Mouse (Mus musculus): Measurements from ENCODE around the gene Rsrc2. TPM values are rescaled to one million over a fixed set of nuclear protein-coding genes. Genes with fewer than 3 reads are reported as not detected.

Gene Rsrc2
- polyA plus RNA-seq (2014; fragmentation: Illumina TruSeq; extraction: RNeasy Lipid Tissue Mini Kit (QIAGEN cat#74804); ENCODE audit: low read depth, low replicate concordance), result 188 TPM

DNA sequence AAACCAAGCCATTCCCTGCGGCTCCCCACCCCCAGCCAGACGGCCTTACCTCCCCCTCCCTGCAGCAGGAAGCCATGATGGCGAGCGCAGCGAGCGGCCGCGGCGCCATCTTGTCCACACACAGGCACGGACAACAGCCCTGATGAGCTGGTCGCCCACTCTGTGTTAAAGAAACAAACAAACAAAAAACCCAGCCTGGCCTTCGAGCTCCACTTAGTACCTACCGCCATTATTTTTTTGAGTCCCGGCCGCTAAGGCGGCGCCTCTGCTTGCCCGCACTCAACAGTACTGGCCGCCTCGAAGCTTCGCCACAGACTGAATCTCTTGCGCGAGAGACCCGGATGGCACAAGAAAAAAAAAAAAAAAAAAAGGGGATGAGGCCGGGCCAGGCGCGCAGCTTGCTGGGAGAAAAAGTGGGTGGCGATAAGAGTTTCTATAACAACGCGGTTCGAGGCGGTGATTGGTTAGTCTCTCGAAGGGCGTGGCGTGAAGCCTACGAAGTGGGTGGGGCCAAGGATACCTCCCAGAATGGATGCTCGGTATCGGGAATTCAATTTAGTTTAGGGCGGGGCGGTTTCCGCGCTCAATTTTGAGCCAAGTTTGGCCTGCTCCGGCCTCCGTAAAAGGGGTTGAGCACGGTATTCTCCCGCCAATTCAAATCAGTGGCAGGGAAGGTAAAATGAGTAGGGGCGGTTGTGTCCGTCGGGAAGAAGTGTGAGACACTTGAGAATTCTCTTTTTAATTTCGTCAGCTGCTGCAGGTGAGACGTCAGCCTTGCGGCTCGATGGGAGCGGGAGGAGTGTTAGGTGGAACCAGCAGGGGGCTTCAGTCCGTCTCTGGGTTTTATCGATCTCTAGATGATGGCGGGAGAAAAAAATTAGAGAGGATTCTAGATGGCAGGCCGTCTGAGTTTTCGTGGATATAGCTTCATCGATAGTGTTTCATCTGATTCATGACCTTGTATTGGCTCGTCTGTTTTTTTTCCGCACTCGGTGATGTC lies at the start of gene Rsrc2, which contains the start of gene Kntc1:
TSS of gene Rsrc2 (minus strand) at position 350 of the 1,000 bp plus-strand sequence.
TSS of gene Kntc1 (plus strand) at position 652 of the 1,000 bp plus-strand sequence.

DNA sequence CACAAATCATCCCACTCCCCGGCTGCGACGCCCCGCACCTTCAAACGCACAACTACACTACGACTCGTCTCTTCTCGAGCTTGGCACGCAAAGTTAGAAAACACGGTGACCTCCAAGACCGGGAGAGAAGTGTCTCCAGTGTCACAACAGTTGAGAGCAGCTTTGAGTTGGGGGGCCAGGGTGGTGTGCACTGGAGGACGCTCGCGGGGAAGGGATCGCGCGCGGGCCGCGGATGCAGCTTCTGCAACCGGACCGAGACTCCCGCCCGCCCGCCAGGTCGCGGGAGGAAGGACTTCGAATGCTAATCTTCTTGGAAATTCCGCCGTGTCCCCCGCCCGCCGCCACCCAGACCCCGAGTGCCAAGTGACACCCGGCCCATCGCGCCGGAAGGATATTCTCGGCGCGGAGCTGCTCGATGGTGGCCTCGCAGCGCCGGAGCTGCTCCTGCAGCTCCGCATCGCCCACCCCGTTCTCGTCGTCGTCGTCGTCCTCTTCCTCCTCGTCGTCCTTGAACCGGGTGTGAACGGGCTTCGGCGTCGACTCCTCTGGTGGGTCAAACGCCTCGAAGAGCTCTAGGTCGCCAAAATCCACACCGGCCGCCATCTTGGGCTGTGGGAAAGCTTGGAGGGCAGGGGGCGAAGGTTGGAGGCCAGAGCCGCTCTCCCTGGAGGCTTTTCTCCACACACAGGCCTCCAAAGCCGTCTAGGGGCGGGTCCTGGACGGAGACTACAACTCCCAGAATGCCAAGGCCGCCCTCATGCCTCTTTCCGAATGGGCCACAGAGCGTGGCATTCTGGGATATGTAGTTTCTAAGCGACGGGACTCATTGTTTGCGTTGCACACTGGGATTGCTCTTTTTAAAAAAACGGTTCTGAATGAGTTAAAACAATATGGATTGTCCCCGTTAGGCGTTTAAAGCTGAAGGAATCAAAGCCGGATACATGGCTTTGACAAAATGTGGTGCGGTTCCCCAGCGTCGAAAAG lies 28.6 kb downstream of the Rsrc2 start, which contains the start of gene Zcchc8:
TSS of gene Zcchc8 (minus strand) at position 773 of the 984 bp plus-strand sequence.

DNA sequence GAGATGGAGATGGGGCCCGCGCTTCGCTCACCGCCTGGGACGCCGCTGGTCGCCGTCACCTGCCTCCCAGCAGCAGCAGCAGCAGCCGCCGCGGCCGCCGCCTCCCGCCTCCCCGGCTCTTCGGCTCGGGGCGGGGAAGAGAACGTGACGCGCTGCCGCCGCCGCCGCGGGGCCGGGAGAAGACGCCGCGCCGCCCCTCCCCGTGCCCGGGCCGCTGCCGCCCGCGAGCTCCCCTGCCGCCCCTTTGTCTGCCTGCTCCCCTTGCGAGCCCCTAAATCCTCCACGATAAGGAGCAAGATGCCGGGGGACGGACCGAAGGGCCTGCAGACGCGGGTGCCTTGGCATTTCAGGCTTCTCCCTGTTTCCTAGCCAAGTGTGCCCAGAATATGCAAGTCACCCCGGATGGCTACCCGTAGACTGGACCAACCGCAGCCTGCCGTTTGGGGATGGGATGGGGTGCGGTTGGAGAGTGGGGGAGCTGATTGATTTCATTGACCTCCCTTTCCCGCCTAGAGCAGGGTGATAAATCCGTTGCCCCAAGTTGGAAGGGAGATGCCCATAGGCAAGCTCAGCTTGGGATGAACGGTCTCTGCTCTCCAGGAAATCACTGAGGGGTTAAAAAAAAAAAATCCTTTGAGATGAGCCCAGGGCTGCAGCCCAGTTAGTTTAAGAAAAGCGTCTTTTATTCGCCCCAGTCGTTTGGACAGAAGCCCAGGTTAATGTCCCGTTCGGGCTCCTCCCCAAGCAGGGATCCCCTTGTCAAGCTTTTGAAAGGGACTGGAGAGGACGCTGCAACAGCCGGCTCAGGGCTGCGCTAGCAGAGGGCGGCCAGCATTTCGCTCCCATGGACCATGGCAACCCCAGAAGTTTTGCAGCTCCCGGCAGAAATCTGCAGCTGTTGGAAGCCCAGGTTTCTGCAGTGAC lies 64.7 kb downstream of the Rsrc2 start, which contains the start of gene Clip1:
TSS of gene Clip1 (minus strand) at position 398 of the 924 bp plus-strand sequence.

Other genes starting within 250 kb of the Rsrc2 start
- gene B3gnt4, start 239.0 kb downstream of the Rsrc2 start, polyA plus RNA-seq (2014; fragmentation: Illumina TruSeq; extraction: RNeasy Lipid Tissue Mini Kit (QIAGEN cat#74804); ENCODE audit: low read depth, low replicate concordance), result not detected
- gene Diablo, start 225.2 kb downstream of the Rsrc2 start, polyA plus RNA-seq (2014; fragmentation: Illumina TruSeq; extraction: RNeasy Lipid Tissue Mini Kit (QIAGEN cat#74804); ENCODE audit: low read depth, low replicate concordance), result 101 TPM
- not detected for gene Gm49027, start 223.9 kb downstream of the Rsrc2 start, polyA plus RNA-seq (2014; fragmentation: Illumina TruSeq; extraction: RNeasy Lipid Tissue Mini Kit (QIAGEN cat#74804); ENCODE audit: low read depth, low replicate concordance)
- gene Vps33a, start 176.4 kb downstream of the Rsrc2 start, polyA plus RNA-seq (2014; fragmentation: Illumina TruSeq; extraction: RNeasy Lipid Tissue Mini Kit (QIAGEN cat#74804); ENCODE audit: low read depth, low replicate concordance), result 19.6 TPM
- 41.1 TPM for gene Clip1, start 64.8 kb downstream of the Rsrc2 start, polyA plus RNA-seq (2014; fragmentation: Illumina TruSeq; extraction: RNeasy Lipid Tissue Mini Kit (QIAGEN cat#74804); ENCODE audit: low read depth, low replicate concordance)
- gene Zcchc8, start 28.3 kb downstream of the Rsrc2 start, polyA plus RNA-seq (2014; fragmentation: Illumina TruSeq; extraction: RNeasy Lipid Tissue Mini Kit (QIAGEN cat#74804); ENCODE audit: low read depth, low replicate concordance), result 100 TPM
- 0.73 TPM for gene Kntc1, start 302 bp upstream of the Rsrc2 start, polyA plus RNA-seq (2014; fragmentation: Illumina TruSeq; extraction: RNeasy Lipid Tissue Mini Kit (QIAGEN cat#74804); ENCODE audit: low read depth, low replicate concordance)
- gene Hcar2, start 116.1 kb upstream of the Rsrc2 start, polyA plus RNA-seq (2014; fragmentation: Illumina TruSeq; extraction: RNeasy Lipid Tissue Mini Kit (QIAGEN cat#74804); ENCODE audit: low read depth, low replicate concordance), result not detected
- 2.6 TPM for gene Hcar1, start 130.6 kb upstream of the Rsrc2 start, polyA plus RNA-seq (2014; fragmentation: Illumina TruSeq; extraction: RNeasy Lipid Tissue Mini Kit (QIAGEN cat#74804); ENCODE audit: low read depth, low replicate concordance)
- gene Denr, start 157.8 kb upstream of the Rsrc2 start, polyA plus RNA-seq (2014; fragmentation: Illumina TruSeq; extraction: RNeasy Lipid Tissue Mini Kit (QIAGEN cat#74804); ENCODE audit: low read depth, low replicate concordance), result 227 TPM
- gene Gm43518, start 178.0 kb upstream of the Rsrc2 start, polyA plus RNA-seq (2014; fragmentation: Illumina TruSeq; extraction: RNeasy Lipid Tissue Mini Kit (QIAGEN cat#74804); ENCODE audit: low read depth, low replicate concordance), result not detected
- gene Ccdc62, start 181.3 kb upstream of the Rsrc2 start, polyA plus RNA-seq (2014; fragmentation: Illumina TruSeq; extraction: RNeasy Lipid Tissue Mini Kit (QIAGEN cat#74804); ENCODE audit: low read depth, low replicate concordance), result 4.1 TPM
- gene Hip1r, start 224.2 kb upstream of the Rsrc2 start, polyA plus RNA-seq (2014; fragmentation: Illumina TruSeq; extraction: RNeasy Lipid Tissue Mini Kit (QIAGEN cat#74804); ENCODE audit: low read depth, low replicate concordance), result 1.2 TPM

Measured in kidney, adult 10 weeks (tissue).